Mouse (Mus musculus) CH12.LX (cell line): ENCODE data around the gene Kcnq4. TPM values are rescaled to one million over a fixed set of nuclear protein-coding genes. Genes with fewer than 3 reads are reported as not detected.

Source experiments
- DNase-seq: peaks from one replicate; pipeline ENCODE4 v3.0.0-alpha.2; 2013; ENCODE audit errors: extremely low read depth
- H3K27ac ChIP-seq: 2 replicates; pipeline ENCODE4 v1.5.1; 2012; ENCODE audit warnings: low read depth, mild to moderate bottlenecking, control low read depth, moderate library complexity; ENCODE audit not compliant: insufficient read depth
- H3K27me3 ChIP-seq: replicated peaks from 2 replicates; pipeline ENCODE3; 2012; ENCODE audit warnings: inconsistent platforms
- H3K36me3 ChIP-seq, 2 experiments: replicated peaks in 1 of 2; 2 replicates each; pipeline versions ENCODE3 to v1.6.1; 2012; ENCODE audit warnings: inconsistent platforms in 1 of 2, low read length in 1 of 2, mild to moderate bottlenecking in 1 of 2, mixed read lengths in 1 of 2, moderate library complexity in 1 of 2; ENCODE audit not compliant: control insufficient read depth in 1 of 2, insufficient read depth in 1 of 2
- H3K4me1 ChIP-seq, 2 experiments: 2 replicates each; pipeline ENCODE4 v1.6.1; 2012; ENCODE audit warnings: inconsistent platforms in 1 of 2, moderate library complexity in 1 of 2; ENCODE audit not compliant: insufficient read depth in 2 of 2, control insufficient read depth in 1 of 2
- H3K4me2 ChIP-seq: 2 replicates; pipeline ENCODE4 v1.6.1; 2012; ENCODE audit warnings: low read depth, mild to moderate bottlenecking, control low read depth; ENCODE audit not compliant: poor library complexity, insufficient read depth, severe bottlenecking
- H3K4me3 ChIP-seq, 3 experiments: fragments of 150-350 bp in 1 of 3; sonication (generic) in 1 of 3; replicated peaks in 1 of 3; 2 replicates each; pipeline versions ENCODE3 to v1.5.1; 2011 to 2012; ENCODE audit warnings: low read depth in 2 of 3, low read length in 2 of 3, mild to moderate bottlenecking in 2 of 3, moderate library complexity in 2 of 3, control low read depth in 1 of 3, improper control_type of control experiment in 1 of 3, inconsistent platforms in 1 of 3, mixed read lengths in 1 of 3; ENCODE audit not compliant: poor library complexity in 1 of 3
- H3K79me2 ChIP-seq: replicated peaks from 2 replicates; pipeline ENCODE4 v1.6.1; 2012; ENCODE audit warnings: mild to moderate bottlenecking, moderate library complexity; ENCODE audit not compliant: control insufficient read depth, poor library complexity, insufficient read depth, severe bottlenecking; ENCODE audit errors: extremely low read depth
- H3K9ac ChIP-seq: 2 replicates; pipeline ENCODE4 v1.6.1; 2012; ENCODE audit warnings: low read depth, mild to moderate bottlenecking, control low read depth, moderate library complexity; ENCODE audit not compliant: insufficient read depth
- H3K9me3 ChIP-seq: replicated peaks from 2 replicates; pipeline ENCODE3; 2012; ENCODE audit warnings: low read length, inconsistent platforms, mixed read lengths
- E2F4 ChIP-seq: IDR thresholded peaks from 2 replicates; pipeline ENCODE4 v1.6.1; 2011; ENCODE audit warnings: low read depth, low read length, improper control_type of control experiment; ENCODE audit not compliant: insufficient replicate concordance
- ELF1 ChIP-seq: IDR thresholded peaks from 2 replicates; pipeline ENCODE4 v1.6.1; 2014; ENCODE audit warnings: low read depth, mild to moderate bottlenecking, inconsistent platforms, low read length, improper control_type of control experiment
- EP300 ChIP-seq: IDR thresholded peaks from 2 replicates; pipeline ENCODE4 v1.6.1; 2011; ENCODE audit warnings: low read length, improper control_type of control experiment
- ETS1 ChIP-seq: conservative IDR thresholded peaks from 2 replicates; pipeline ENCODE4 v1.6.1; 2012; ENCODE audit warnings: low read depth, mild to moderate bottlenecking, inconsistent platforms, low read length, improper control_type of control experiment, moderate library complexity
- KAT2A ChIP-seq: IDR thresholded peaks from 2 replicates; pipeline ENCODE4 v1.6.1; 2012; ENCODE audit warnings: low read length, improper control_type of control experiment, inconsistent platforms; ENCODE audit not compliant: insufficient replicate concordance
- MEF2A ChIP-seq: IDR thresholded peaks from 2 replicates; pipeline ENCODE4 v1.6.1; 2014; ENCODE audit warnings: low read depth, mild to moderate bottlenecking, inconsistent platforms, low read length, improper control_type of control experiment, borderline replicate concordance
- MXI1 ChIP-seq: IDR thresholded peaks from 2 replicates; pipeline ENCODE4 v1.6.1; 2011; ENCODE audit warnings: mild to moderate bottlenecking, low read depth, low read length, improper control_type of control experiment
- NELFE ChIP-seq: IDR thresholded peaks from 2 replicates; pipeline ENCODE4 v1.6.1; 2011; ENCODE audit warnings: low read depth, low read length, improper control_type of control experiment
- NRF1 ChIP-seq: IDR thresholded peaks from 2 replicates; pipeline ENCODE4 v1.6.1; 2014; ENCODE audit warnings: low read depth, mild to moderate bottlenecking, inconsistent platforms, low read length, improper control_type of control experiment, moderate library complexity
- PAX5 ChIP-seq: IDR thresholded peaks from 2 replicates; pipeline ENCODE4 v1.6.1; 2012; ENCODE audit warnings: low read length, inconsistent platforms, mixed read lengths
- RAD21 ChIP-seq: IDR thresholded peaks from 2 replicates; pipeline ENCODE4 v1.6.1; 2011; ENCODE audit warnings: low read depth, mild to moderate bottlenecking, low read length, improper control_type of control experiment, moderate library complexity
- RCOR1 ChIP-seq: conservative IDR thresholded peaks from 2 replicates; pipeline ENCODE4 v1.6.1; 2012; ENCODE audit warnings: low read depth, mild to moderate bottlenecking, inconsistent platforms, low read length, improper control_type of control experiment
- SIN3A ChIP-seq: IDR thresholded peaks from 2 replicates; pipeline ENCODE4 v1.6.1; 2012; ENCODE audit warnings: low read length, improper control_type of control experiment, inconsistent platforms
- TBP ChIP-seq: conservative IDR thresholded peaks from 2 replicates; pipeline ENCODE4 v1.6.1; 2011; ENCODE audit warnings: low read depth, low read length, improper control_type of control experiment
- UBTF ChIP-seq: IDR thresholded peaks from 2 replicates; pipeline ENCODE4 v1.6.1; 2012; ENCODE audit warnings: low read depth, mild to moderate bottlenecking, inconsistent platforms, low read length, improper control_type of control experiment, moderate library complexity
- USF2 ChIP-seq: conservative IDR thresholded peaks from 2 replicates; pipeline ENCODE4 v1.6.1; 2011; ENCODE audit warnings: low read depth, low read length, improper control_type of control experiment
- ZNF384 ChIP-seq: IDR thresholded peaks from 2 replicates; pipeline ENCODE4 v1.6.1; 2012; ENCODE audit warnings: low read depth, low read length, improper control_type of control experiment, inconsistent platforms
- dilution Hi-C: fragments of 300-500 bp; cut with MboI; formaldehyde crosslinking; loops from 2 replicates; pipeline ENCODE4 v1.14.3; 2020; ENCODE audit warnings: low sequenced_read_pairs; ENCODE audit not compliant: extremely low pct_unique_long_range_greater_than_20kb, extremely low pct_ligation_motif_present
- in situ Hi-C: fragments of 300-500 bp; cut with MboI; formaldehyde crosslinking; loops from 3 replicates; pipeline ENCODE4 v1.14.3; 2019; ENCODE audit warnings: low sequenced_read_pairs, low pct_ligation_motif_present, low pct_unique_long_range_greater_than_20kb, mixed read lengths
- polyA plus RNA-seq: library from polyadenylated mRNA; unstranded; fragments of >175 nt; gene quantifications from 2 replicates; pipeline ENCODE4 v1.2.1, GENCODE M21; 2012; ENCODE audit warnings: low read depth; ENCODE audit not compliant: insufficient read length
- total RNA-seq, 2 experiments: library from RNA; depleted of rRNA; stranded (reverse); fragments of 300-350 nt in 1 of 2; fragments of >200 nt in 1 of 2; gene quantifications; 2 replicates each; pipeline ENCODE4 v1.2.3; 2012 to 2014

Kcnq4 gene
- 0.04 and 0.08 TPM in 2 replicates for total RNA-seq (2012; rRNA removed)
- not detected in 2 replicates for total RNA-seq (2014; rRNA removed)
- 0.10 TPM in 1 of 2 replicates, not detected in the other for polyA plus RNA-seq

DNA sequence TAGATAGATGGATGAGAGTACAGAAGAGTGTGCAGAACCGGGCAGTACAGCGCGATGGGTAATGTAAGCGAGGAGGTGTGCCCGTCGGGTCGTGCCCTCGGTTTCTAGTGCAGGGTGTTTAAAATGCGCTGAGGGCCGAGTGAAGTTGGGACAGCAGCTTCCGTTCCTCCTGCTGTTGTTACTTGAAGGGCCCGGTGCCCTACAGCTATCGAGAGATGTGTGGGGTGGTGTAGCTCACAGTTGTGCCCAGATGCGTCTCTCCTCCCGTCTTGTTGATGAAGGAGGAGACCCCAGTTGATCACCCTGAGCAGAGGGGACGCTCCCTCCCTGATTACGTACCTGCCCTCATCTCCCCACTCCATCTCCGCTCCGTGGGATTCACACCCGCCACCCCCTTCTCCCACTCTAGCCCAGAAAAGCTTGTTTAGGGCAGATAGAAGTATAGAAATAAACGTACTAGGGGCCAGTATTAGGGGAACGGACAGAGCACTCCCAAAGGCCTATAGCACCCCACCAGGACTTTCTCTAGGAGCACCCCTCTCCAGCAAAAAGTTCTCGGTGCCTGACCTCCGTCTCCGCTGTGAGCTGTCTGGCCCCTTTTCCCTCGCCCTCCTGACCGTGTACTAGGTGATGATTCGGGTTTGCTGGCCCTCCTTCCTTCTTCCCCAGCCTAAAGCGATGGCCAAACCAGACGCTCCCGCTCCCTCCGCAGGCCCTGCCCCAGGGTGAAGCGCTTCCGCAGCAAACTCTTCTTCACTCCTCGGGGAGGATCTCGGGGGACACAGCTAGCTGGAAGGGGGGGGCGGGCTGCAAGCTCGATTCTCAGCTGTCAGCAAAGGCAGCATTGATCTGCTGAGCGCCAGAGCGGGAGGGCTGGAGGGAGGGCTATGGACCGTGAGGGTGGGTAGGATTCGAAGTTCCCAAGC lies at the start of gene Kcnq4:
TSS of gene Kcnq4 (minus strand) at position 672 of the 926 bp plus-strand sequence.
- in situ Hi-C loops: no loop called here
- DNase-seq: no peak
- Histone ChIP-seq H3K36me3 (no peaks in the 10 kb centered on the region), H3K27ac (no peak within 1 kb of the TSS), H3K9me3 (no peaks in the 10 kb centered on the region), H3K79me2 (no peaks in the 10 kb centered on the region), H3K27me3 (peaks cover 81% of the 10 kb centered on the region), H3K4me1 (no peaks in the 10 kb centered on the region), H3K4me3 (no peak within 1 kb of the TSS), H3K4me2 (peak within 1 kb of the TSS; percentile 98)
- dilution Hi-C loops: no loop called here
- TF ChIP-seq KAT2A: no peak
- no peak for TF ChIP-seq ETS1
- no peak for TF ChIP-seq USF2
- TF ChIP-seq SIN3A: no peak
- TF ChIP-seq EP300: no peak
- TF ChIP-seq UBTF: no peak
- no peak for TF ChIP-seq E2F4
- TF ChIP-seq ZNF384: no peak
- TF ChIP-seq MEF2A: no peak
- no peak for TF ChIP-seq TBP
- no peak for TF ChIP-seq NELFE
- TF ChIP-seq, all 38 proteins: peak for 0
- H3K9ac ChIP-seq: no peak within 1 kb of the TSS

GRCm38 (mm10) chr4:120796687-120797086 lies 48.3 kb upstream of the Kcnq4 start:
- in situ Hi-C loops (no loop called here), dilution Hi-C loops (no loop called here)
- Histone ChIP-seq H3K79me2 (peaks cover 47% of the 10 kb centered on the region), H3K27me3 (no peaks in the 10 kb centered on the region), H3K36me3 (peaks cover 0 to 4% of the 10 kb centered on the region in 2 experiments), H3K4me2 (no peak overlapping the region), H3K4me1 (peaks cover 8 to 76% of the 10 kb centered on the region in 2 experiments; a peak in 3 of 4 replicates), H3K4me3 (no peak overlapping the region), H3K27ac (no peak overlapping the region), H3K9ac (no peak overlapping the region), H3K9me3 (no peaks in the 10 kb centered on the region)
- TF ChIP-seq RAD21 (no peak), UBTF (no peak), ETS1 (no peak), ELF1 (no peak), MXI1 (no peak), RCOR1 (no peak), PAX5 (no peak), NRF1 (no peak)
- DNase-seq: no peak
